Mouse (Mus musculus): ENCODE measurements around the gene Apbb1ip.

The Apbb1ip gene

GRCm38 (mm10) chr2:22775681-22776080 is 1.8 kb downstream of the Apbb1ip start:
- no peak for DNase-seq (ENCODE audit: low spot score in 2 of 2)

DNA sequence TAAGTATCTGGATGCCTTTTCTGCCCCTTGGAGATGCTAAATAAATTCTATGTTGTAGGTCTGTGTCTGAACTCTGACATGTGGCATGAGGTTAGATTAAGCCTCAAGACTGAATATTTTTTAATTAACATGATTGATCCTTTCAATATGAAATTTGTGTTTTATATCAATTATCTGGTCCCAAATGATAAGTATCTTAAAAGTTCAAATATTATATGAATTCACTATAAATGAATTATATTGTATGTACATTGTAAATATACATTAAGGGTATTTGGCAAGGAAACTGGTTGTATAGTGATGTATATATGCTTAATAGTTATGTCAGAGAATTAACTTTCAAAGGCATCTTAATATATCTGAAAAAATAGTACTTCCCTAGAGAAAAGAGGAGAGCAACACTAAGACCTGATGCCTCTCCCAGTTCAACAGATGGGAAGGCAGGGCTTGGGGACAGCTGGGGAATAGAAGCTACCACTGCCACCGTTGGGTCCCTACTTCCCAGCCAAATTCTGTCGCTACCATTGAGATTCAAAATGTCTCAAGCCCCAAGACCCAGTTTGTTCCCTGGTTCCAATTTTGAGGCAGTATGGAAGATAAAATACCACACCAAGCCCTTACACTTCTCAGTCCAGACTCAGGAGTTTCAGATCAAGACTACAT is 2.8 kb downstream of the Apbb1ip start:
- DNase-seq (ENCODE audit: low spot score in 2 of 2): no peak

- no peak for DNase-seq (ENCODE audit: low spot score in 2 of 2)
Measured at GRCm38 (mm10) chr2:22777757-22778156, 3.9 kb downstream of the Apbb1ip start.

GRCm38 (mm10) chr2:22780884-22781283 is 7.0 kb downstream of the Apbb1ip start:
- DNase-seq (ENCODE audit: low spot score in 2 of 2): no peak

- no peak for DNase-seq (ENCODE audit: low spot score in 2 of 2)
Measured at GRCm38 (mm10) chr2:22781387-22782009, 7.6 kb downstream of the Apbb1ip start.

GRCm38 (mm10) chr2:22782057-22782456 is 8.2 kb downstream of the Apbb1ip start:
- no peak for DNase-seq (ENCODE audit: low spot score in 2 of 2)

DNA sequence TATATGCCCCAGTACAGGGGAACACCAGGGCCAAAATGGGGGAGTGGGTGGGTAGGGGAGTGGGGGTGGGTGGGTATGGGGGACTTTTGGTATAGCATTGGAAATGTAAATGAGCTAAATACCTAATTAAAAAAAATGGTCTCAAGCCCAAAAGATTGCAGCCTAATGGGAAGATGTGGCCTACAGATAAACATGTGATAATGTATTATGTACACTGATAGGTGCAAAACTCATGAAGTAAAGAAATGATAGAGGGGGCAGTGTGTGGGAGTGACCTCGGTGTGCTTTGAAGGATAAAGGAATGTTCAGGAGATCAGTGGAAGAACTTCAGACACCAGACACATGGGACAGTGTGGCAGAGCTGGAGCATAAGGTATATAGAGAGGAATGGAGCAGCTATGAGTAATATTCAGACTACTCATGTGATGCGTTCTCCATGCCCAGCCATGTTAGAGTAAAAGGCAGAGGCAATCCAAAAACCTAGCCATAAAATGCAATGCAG is 9.3 kb downstream of the Apbb1ip start:
- DNase-seq (ENCODE audit: low spot score in 2 of 2): no peak

GRCm38 (mm10) chr2:22784186-22784585 is 10.3 kb downstream of the Apbb1ip start:
- no peak for DNase-seq (ENCODE audit: low spot score in 2 of 2)

GRCm38 (mm10) chr2:22784771-22785170 is 10.9 kb downstream of the Apbb1ip start:
- no peak for DNase-seq (ENCODE audit: low spot score in 2 of 2)

DNA sequence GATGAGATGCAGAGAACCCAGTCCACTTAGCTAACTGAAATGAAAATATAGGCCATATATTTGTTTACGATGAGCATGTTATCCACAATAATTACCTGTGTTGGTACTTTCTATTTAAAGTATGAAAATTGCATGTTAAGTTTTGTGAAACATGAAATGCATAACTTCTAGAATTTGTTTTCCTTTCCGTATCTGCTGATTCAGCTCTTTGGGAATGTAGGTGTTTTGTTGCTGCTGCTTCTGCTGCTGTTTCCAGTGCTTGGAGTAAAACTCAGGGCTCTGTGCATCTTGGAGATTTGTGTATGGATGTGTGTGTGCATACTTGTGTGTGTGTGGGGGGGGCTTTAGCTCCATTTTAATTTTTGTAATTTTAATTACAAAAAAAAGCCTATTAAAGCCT is 14.8 kb downstream of the Apbb1ip start:
- no peak for DNase-seq (ENCODE audit: low spot score in 2 of 2)

DNA sequence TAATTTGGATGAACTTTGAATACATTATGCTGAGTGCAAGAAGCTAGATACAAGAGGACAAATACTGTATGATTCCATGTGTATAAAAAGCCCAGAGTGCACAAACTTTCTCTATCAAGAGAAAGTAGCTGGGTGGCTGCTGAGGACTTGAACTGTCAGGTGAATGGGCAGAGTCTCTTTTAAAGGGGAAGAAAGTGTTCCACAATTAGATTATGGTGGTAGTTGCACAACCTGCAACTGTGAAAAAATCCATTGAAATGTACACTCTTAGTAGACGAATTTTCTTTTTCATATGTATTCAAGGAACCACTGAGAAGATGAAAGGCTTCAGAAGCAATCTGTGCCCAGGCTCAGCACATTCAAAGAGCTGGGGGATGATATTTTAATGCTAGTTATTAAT is 15.7 kb downstream of the Apbb1ip start:
- no peak for DNase-seq (ENCODE audit: low spot score in 2 of 2)

- no peak for DNase-seq (ENCODE audit: low spot score in 2 of 2)
Measured at GRCm38 (mm10) chr2:22790435-22790834, 16.5 kb downstream of the Apbb1ip start.

- DNase-seq (ENCODE audit: low spot score in 2 of 2): no peak
Measured at GRCm38 (mm10) chr2:22795087-22795486, 21.2 kb downstream of the Apbb1ip start.

DNA sequence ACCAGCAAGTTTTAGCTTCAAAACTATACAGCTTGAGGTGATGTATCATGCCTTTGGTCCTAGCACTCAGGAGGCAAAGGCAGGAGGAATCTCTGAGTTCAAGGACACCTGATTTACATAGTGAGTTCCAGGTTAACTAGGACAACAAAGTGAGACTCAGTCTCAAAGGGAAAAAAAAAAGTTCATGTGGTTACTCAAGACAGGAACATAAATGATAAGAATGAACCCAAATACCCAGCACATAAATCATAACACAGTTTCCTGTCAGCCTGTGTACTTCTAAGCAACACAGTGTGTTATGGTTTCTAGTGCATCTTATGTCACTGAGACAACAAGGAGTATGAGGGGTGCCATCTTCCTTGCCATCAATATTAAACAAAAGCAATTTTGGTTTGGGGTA is 22.6 kb downstream of the Apbb1ip start:
- no peak for DNase-seq (ENCODE audit: low spot score in 2 of 2)

DNA sequence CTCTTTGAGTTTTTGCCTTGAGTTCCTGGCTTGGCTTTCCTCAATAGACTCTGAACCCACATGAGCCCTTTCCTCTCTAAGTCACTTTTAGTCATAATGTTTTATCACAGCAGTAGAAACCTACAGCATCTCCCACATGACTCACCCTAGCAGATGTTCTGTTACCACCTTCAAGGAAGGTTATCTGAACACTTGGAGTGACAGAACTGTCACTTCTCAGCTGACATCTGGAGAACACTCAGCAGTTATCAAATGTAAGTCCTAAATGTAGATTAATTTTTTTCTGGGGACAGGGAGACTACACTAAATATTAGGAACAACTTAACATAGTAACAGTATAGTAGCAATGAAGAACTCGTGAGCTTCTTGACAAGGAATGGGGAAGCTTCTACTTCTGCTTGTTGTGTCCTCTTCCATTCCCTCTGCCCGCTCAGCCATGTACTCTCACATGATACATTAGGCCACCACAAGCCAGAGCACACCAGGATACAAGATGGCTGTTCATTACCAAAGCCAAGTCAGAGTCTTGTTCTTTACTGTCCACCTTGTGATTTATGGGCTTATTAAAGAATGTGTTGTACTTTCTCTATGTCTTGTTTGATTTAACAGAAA is 25.6 kb downstream of the Apbb1ip start:
- DNase-seq (ENCODE audit: low spot score in 2 of 2): no peak

DNA sequence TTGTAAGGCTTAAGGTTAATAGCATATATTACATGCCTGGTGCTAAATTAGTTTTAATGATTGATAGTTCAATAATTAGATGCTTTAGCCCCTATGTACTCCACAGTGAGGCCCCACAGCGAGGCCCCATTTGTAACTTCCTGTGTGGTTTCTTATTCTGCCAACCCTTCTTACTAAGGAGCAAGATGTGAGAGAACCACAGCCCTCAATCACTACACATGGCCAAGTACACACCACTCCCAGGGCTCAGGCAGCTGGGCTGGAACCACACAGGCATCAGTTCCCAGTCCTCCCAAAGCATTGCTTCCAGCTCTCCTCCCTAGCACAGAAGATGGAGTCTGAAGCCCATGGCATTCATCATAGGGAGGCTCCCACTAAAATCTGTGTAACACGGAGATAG is 31.7 kb downstream of the Apbb1ip start:
- DNase-seq (ENCODE audit: low spot score in 2 of 2): no peak

- DNase-seq (ENCODE audit: low spot score in 2 of 2): no peak
Measured at GRCm38 (mm10) chr2:22806576-22806975, 32.7 kb downstream of the Apbb1ip start.

GRCm38 (mm10) chr2:22807312-22807711 is 33.4 kb downstream of the Apbb1ip start:
- DNase-seq (ENCODE audit: low spot score in 2 of 2): no peak

GRCm38 (mm10) chr2:22810851-22811250 is 37.0 kb downstream of the Apbb1ip start:
- DNase-seq (ENCODE audit: low spot score in 2 of 2): peak in 1 of 2 experiments; percentile 67

DNA sequence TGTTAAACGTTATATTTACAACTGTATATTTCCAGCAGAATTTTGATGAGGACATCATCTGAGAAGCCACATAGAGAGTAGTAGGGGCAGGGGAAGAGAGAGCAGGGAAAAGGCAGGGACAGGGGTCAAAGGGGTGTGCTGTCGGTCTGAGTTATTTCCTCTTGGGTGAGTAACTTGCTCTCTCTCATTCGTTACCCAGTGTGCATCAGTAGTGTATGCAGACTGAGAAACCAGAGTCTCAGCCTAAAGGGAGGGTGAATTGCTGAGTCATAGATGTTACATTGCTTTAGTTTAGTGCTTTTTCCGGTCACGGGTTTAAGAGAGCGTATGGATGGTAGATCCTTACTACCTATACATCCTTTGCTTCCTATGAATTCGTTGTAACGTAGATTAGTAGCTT is 37.6 kb downstream of the Apbb1ip start:
- DNase-seq (ENCODE audit: low spot score in 2 of 2): no peak

DNA sequence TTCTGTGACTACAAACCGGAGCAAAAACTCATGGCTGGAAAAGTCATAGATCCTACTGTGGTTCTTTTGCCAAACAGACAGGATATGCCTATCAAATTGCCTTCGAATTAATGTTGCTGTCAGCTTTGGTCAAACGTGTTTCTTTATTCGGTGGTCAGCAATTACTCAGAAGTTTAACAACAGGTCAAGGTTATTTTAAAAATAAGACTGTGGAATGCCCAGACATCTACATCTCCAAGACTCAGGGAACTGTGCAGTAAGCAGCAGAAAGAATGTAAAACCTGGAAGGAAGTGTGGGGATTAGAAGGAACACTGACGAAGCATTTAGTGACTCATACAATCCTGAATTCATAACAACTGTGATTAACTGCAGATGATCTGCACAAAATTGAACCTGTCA is 40.0 kb downstream of the Apbb1ip start:
- DNase-seq (ENCODE audit: low spot score in 2 of 2): no peak

GRCm38 (mm10) chr2:22815674-22816073 is 41.8 kb downstream of the Apbb1ip start:
- DNase-seq (ENCODE audit: low spot score in 2 of 2): no peak

GRCm38 (mm10) chr2:22816231-22816630 is 42.3 kb downstream of the Apbb1ip start:
- DNase-seq (ENCODE audit: low spot score in 2 of 2): no peak
